Mouse (Mus musculus) heart, adult 11 months (tissue): ENCODE measurements around the gene Kcnc2.
A peak's percentile ranks its signal among the peaks of the same experiment; 100 is the strongest.

Source experiments
- DNase-seq: peaks from one replicate; pipeline ENCODE4 v3.0.0; 2022

Gene Kcnc2

DNA sequence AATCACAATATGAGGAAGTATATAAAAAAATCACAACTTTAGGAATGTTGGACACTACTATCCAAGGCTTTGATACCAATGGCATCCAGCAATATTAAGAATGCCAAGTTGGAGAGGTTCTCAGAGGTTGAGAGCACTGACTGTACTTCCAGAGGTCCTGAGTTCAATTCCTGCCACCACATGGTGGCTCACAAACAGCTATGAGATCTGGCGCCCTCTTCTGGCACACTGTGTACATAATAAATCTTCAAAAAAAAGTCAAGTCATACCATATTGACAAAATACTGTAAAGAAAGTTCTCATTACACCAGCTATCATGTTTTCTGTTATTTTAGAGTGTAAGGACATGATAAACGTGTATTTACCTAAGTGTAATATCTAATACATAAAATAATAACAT, 126.3 kb downstream of the Kcnc2 start:
- DNase-seq = no peak

- no peak for DNase-seq
Measured at GRCm38 (mm10) chr10:112400591-112401404, 129.9 kb downstream of the Kcnc2 start.

GRCm38 (mm10) chr10:112409525-112409924, 138.6 kb downstream of the Kcnc2 start:
- DNase-seq = no peak

DNA sequence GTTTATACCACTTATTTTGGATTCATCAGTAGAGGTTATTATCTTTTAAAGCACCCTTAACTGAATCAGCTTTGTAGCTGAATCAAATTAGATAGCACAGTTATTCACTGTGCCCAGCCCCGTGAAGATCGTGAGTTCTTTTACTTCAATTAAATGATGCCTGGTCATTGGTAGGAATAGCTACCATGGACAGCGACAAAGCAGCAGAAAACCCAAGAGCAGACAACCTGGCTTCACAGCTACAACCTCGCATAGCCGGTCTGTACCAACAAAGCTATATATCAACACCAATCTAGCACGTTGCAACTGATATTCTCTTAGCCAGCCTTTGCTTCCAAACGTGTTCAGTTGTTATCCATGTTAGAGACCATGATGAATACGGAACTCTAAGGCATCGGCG, 152.4 kb downstream of the Kcnc2 start:
- peak; percentile 52 for DNase-seq

DNA sequence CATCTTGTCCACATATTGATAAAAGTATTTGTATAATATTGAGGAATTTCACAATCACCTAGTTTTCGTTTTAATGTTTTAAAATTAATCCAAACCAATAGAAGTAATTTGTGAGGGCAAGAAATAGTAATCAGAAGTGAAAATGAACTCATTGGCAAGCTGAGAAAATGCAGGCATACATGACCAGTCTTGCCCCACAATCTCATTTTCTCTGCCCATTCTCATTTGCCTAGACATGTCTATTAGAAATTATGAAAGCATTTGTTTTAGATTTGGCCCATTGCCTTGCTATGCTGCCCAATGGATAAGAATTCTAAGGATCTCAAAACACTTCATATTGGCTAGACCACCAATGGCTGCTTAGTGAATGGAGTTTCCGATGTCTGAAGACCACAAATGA, 166.0 kb downstream of the Kcnc2 start:
- no peak for DNase-seq

- DNase-seq = no peak
Measured at GRCm38 (mm10) chr10:112444640-112445039, 173.7 kb downstream of the Kcnc2 start.

DNA sequence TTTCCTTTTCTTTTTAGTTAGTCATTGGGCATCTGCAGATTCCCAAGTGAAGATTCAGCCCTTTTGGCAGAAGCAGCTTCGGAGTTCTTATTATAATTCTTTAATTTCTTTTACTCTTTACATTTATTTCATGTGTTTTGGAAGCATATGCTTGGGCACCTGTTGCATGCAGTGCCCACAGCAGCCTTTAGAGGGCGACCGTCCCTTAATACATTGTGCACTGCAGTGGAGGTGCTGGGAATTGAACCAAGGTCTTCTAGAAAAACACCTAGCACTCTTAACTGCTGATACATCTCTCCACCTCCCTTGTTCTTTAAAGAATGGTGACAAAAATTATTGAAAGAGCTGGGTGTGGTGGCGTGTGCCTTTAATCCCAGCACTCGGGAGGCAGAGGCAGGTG, 180.0 kb downstream of the Kcnc2 start:
- no peak for DNase-seq

- DNase-seq = no peak
Measured at GRCm38 (mm10) chr10:112468689-112469384, 197.9 kb downstream of the Kcnc2 start.

- DNase-seq = no peak
Measured at GRCm38 (mm10) chr10:112474122-112474810, 203.3 kb downstream of the Kcnc2 start.

DNA sequence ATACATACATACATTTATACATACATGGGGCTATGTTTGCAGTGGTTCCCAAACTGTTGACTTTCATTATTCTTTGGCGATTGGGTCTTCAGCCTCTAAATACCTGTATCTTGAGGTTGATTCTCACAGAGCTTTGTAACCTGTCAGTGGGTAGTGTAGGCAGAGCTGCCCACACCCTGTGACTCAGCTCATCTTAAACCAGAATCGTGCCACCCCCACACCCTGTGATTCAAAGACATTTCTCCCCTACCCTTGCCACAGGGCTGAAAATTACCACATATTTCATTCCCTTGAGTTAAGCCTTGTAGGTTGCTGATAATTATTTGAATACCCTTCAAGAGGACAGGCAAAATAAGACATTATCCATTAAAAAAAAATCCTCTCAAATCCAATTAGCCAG, 210.5 kb downstream of the Kcnc2 start:
- DNase-seq = no peak

GRCm38 (mm10) chr10:112481921-112482607, 211.1 kb downstream of the Kcnc2 start:
- no peak for DNase-seq

DNA sequence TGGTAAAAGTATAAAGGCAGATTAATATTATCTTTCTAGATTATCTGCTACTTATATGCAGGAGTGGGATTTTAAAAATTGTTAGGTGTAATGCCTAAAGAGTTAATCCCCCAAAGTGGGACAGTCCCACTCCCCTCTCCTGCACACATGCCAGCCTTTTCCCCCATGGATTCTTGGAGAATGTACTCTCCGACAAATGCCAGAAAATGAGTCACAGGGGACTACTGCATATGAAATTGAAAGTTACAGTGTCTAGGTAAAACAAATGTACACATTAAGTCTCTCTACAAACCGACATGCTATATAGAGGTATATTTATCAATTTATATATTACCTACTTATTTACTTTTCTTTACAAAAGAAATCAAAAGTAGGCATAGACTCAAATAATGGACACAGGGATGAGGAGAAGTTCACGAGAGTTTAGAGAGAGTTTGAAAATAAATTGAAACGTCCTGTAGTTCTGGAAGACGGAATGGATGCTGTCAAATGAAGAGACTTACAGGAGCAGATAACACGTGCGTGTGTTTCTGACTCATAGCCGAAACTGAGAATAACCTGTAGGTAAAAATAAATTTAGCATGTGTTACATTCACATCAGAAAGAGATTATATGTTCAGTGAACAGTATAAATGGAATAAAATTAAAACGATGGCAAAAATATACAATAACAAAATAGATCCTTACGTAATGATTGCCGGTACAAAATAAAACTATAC, 213.6 kb downstream of the Kcnc2 start:
- DNase-seq = no peak

DNA sequence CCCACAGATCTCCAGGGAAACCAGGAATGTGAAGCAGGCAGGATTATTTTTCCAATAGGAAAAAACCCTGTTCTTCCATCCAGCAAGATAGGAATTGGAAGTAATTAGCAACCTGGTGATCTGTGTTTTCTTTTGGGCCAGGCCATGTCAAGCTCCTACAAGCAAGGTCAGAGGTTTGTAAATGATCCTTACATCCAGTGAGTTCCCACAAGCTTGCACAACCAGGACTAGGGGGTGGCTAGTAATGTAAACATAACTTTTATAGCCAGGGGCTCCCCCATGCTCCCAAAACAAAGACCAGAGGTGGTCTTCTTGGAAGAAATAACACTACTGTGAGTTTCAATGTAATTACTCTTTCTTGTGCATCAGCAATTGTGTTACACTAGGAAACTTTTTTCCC, 214.9 kb downstream of the Kcnc2 start:
- no peak for DNase-seq

GRCm38 (mm10) chr10:112488751-112489150, 217.8 kb downstream of the Kcnc2 start:
- no peak for DNase-seq
